Mouse (Mus musculus): ENCODE measurements around the gene Rhbdd3. TPM values are rescaled to one million over a fixed set of nuclear protein-coding genes. Genes with fewer than 3 reads are reported as not detected.

Gene Rhbdd3
- 27.5 and 27.6 TPM in 2 replicates for polyA plus RNA-seq (2016; fragmentation: Nextera tagmentation; extraction: Ambion mirVana)

DNA sequence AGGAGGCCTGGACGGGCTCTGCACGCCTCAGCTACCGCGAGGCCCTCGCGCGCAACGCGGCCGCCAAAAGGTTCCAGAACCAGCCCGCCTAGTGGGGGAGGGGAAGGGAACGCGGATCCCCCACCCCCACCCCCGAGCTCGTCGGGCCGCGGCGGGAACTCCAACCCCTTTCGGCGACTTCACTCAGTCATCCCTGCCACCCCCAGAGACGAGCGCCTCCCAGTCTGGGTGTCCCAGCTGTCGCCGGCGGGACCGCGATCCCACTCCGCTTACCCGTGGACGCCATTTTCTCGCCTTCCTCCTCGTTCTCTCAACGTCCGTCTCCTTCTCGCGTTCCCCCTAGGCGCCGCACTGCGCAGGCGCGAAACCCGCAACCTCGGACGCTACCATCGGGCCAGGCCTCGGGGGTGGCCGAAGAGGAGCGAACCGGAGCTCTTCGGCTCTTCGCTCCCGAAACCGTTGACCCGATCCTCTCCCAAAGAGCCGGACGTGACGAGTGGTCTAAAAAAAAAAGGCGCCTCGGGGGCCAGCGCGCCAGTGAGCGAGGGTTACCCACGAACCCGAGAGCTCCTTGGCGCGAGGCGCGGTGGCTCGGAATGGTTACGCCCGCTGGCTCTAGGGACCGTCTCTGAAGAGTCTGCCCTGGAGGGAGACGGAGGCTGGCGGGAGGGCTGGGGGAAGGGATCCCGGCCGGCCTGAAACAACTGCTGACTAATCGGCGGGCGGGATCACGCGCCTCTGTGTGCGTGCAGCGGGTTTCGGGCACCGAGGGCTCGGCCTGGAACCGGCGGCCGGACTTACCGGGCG lies at the start of gene Rhbdd3, which contains the start of gene Ewsr1:
TSS of gene Rhbdd3 (plus strand) at position 191 of the 807 bp plus-strand sequence.
TSS of gene Ewsr1 (minus strand) at position 531 of the 807 bp plus-strand sequence.
- ATAC-seq (ENCODE audit: low FRiP score), result peak; percentile 93
- under 1% methylated on average over 92 of the region's 92 CpGs for WGBS
- no peaks in the 10 kb centered on the region for H3K27me3 ChIP-seq

DNA sequence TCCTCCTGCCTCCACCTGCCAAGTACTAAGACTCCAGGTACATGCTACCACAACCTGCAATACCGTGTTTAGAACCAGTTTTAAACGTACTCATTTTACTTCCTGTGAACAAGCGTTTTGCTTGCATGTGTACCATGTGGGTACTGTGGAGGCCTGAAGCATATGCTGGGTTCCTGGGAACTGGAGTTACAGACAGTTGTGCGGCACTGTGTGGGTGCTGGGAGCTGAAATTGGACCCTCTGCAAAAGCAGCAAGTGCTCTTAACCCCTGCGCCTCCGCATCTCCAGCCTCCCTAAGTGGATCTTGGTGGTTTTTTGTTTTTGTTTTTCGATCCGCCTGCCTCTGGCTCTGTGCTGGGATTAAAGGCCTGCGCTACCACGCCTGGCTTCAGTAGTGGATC lies 47.1 kb upstream of the Rhbdd3 start:
- ATAC-seq (ENCODE audit: low FRiP score), result no peak
- 68% methylated on average over 10 of the region's 10 CpGs for WGBS
- peaks cover 13% of the 10 kb centered on the region for H3K4me1 ChIP-seq

More for the DNA sequence above, at the start of gene Rhbdd3, which contains the start of gene Ewsr1:
- H3K4me1 ChIP-seq, result peaks cover 39% of the 10 kb centered on the region
- no peaks in the 10 kb centered on the region for H3K9me3 ChIP-seq
- H3K4me3 ChIP-seq (replicated peaks), result peak within 1 kb of the TSS; percentile 99
- peaks cover 15% of the 10 kb centered on the region for H3K36me3 ChIP-seq (replicated peaks)
- peak within 1 kb of the TSS; percentile 96 for H3K27ac ChIP-seq
- H3K9ac ChIP-seq, result peak within 1 kb of the TSS; percentile 98
- peak within 1 kb of the TSS; percentile 91 for H3K4me2 ChIP-seq

DNA sequence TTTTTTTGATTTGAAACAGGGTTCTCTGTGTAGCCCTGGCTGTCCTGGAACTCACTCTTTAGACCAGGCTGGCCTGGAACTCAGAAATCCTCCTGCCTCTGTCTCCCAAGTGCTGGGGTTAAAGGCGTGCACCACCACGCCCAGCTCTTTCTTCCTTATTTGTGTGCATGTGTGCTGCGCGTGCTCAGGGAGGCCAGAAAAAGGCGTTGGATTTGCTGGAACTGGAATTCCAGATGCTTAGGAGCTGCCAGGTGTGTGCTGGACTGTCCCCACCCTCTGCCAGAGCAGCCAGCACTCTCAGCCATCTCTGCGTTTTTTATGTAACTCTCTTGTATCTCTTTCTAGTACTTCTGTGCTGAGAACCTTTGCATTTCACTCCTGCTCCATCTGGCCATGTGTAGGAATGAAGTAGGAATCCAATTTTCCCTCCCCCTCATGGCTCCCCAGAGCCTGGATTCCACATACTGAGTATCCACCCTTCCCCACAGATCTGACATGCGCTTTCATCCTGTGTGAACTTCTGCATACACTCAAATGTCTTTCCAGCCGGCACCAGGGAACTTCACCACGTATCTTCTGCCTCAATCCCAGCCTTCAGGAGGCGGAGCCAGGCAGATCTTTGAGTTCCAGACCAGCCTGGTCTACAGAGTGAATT lies 46.4 kb upstream of the Rhbdd3 start:
- no peaks in the 10 kb centered on the region for H3K36me3 ChIP-seq (replicated peaks)
- no peak overlapping the region for H3K4me3 ChIP-seq (replicated peaks)
- H3K4me1 ChIP-seq, result peaks cover 18% of the 10 kb centered on the region
- peaks cover 26% of the 10 kb centered on the region for H3K27me3 ChIP-seq
- no peak overlapping the region for H3K9ac ChIP-seq
- no peak for ATAC-seq (ENCODE audit: low FRiP score)
- H3K27ac ChIP-seq, result no peak overlapping the region
- no peak overlapping the region for H3K4me2 ChIP-seq
- WGBS, result 78% methylated on average over 10 of the region's 10 CpGs
- H3K9me3 ChIP-seq, result no peaks in the 10 kb centered on the region

More for the DNA sequence above, 47.1 kb upstream of the Rhbdd3 start:
- Histone ChIP-seq H3K4me3 (replicated peaks) (no peak overlapping the region), H3K36me3 (replicated peaks) (no peaks in the 10 kb centered on the region), H3K4me2 (no peak overlapping the region), H3K9me3 (no peaks in the 10 kb centered on the region), H3K27ac (no peak overlapping the region), H3K27me3 (peaks cover 20% of the 10 kb centered on the region), H3K9ac (no peak overlapping the region)

DNA sequence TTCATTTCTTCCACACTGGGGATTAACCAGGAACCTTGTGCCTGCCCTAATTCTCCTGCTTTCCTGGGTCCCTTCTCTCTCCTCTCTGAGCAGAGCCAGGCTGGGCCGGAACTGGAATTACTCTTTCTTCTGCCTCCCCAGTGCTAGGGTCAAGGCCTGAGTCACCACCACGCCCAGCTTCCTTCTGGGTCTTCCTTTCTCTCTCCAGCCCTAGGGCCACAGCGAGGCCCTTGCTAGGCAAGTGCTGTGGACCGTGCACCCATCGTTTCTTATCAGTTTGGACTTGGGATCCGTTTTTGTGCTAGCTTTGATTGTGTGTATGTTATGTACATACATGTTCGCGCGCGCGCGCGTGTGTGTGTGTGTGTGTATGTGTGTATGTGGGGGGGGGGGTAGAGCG lies 44.6 kb upstream of the Rhbdd3 start:
- 92% methylated on average over 14 of the region's 14 CpGs for WGBS
- Histone ChIP-seq H3K27me3 (peaks cover 45% of the 10 kb centered on the region), H3K4me1 (peaks cover 32% of the 10 kb centered on the region), H3K27ac (no peak overlapping the region), H3K4me2 (no peak overlapping the region), H3K9ac (no peak overlapping the region), H3K9me3 (no peaks in the 10 kb centered on the region), H3K36me3 (replicated peaks) (no peaks in the 10 kb centered on the region), H3K4me3 (replicated peaks) (no peak overlapping the region)
- no peak for ATAC-seq (ENCODE audit: low FRiP score)

DNA sequence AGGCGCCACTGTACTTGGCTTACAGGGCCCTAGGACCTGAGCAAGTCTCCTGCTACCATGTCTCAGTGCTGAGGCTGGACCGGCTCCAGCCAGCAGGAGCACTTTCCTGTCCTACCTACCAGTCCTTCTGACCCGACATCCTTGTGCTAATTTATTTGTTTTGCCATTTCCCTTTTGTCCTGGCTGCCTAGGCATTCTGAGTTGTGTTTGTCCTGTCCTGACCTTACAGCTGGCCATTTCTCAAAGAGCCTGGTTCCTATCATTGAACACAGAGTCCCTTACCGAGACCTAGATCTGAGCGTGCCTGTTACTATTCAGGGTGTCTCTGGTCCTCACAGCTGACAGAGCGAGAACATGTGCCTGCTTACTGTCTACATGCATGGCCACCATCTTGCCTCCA lies 43.9 kb upstream of the Rhbdd3 start:
- no peak for ATAC-seq (ENCODE audit: low FRiP score)
- Histone ChIP-seq H3K9me3 (no peaks in the 10 kb centered on the region), H3K4me3 (replicated peaks) (no peak overlapping the region), H3K27ac (no peak overlapping the region), H3K4me1 (peaks cover 38% of the 10 kb centered on the region), H3K36me3 (replicated peaks) (no peaks in the 10 kb centered on the region), H3K4me2 (no peak overlapping the region), H3K9ac (no peak overlapping the region), H3K27me3 (peaks cover 52% of the 10 kb centered on the region)
- 68% methylated on average over 6 of the region's 6 CpGs for whole genome bisulfite sequencing

DNA sequence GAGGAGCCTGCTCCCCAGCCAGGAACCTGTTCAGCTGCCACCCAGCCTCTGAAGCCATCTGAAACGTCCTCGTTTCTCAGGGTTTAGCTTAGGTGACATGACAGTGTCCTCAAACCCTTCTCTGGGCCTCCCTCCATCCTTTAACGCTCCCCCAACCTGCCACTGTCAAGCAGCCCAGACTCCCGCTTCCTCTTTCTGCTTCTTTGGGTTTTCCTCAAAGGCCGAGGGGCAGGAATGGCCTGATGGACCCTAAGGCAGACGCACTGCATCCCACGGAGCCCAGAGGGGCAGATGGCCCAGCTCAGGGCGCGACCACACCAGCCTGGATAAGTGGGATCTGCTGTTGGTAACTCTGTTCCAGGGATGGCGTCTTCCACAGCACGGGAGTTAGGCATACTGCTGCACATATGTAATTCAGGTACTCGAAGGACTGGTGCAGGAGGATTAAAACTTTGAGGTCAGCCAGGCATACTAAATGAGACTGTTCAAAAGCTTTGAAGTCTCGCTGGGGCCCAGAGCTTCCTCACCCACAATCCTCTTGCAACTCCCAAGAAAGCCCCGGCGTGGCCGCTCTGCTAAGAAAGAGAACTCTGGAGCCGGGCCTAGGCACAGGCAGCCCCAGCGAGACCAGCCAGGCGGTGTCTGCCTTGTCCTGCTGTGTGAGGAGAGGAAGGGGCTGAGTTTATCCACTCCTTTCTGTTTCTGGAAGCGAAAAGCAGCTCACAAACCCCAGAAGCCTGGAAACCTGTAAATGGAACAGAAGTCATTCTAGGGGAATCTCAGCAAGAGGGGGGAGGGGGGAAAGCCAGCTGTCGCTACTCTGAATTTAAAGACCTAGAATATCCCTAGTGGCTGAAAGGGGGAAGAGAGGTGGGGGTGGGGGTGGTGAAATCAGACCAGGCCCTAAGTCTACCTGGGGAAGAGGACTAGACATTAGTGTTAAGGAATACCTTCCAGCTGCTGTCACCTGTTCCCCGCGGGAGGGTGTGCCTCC lies 42.5 kb upstream of the Rhbdd3 start:
- WGBS, result 19% methylated on average over 23 of the region's 23 CpGs
- H3K4me3 ChIP-seq (replicated peaks), result no peak overlapping the region
- no peak overlapping the region for H3K9ac ChIP-seq

DNA sequence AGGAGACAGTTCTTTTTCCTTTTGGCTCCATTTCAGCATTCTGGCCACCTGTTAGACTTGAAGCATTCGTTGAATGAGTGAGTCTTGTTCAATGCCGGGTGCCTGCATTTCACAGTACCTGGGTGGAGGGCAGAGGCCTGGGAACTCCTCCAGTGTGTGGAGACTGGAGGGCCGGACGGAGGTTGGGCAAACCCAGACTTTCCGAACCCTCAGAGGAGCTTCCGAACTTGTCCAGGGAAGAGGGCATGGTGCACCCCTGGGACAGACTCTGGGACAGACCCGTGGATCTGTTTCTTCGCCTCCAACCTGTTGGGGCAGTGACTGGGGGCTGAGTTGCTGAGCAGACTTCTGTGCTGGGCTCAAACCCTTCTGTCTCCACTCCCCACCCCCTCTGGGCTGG lies 41.7 kb upstream of the Rhbdd3 start:
- Histone ChIP-seq H3K4me2 (no peak overlapping the region), H3K27ac (no peak overlapping the region), H3K9ac (no peak overlapping the region), H3K9me3 (no peaks in the 10 kb centered on the region), H3K4me1 (peaks cover 53% of the 10 kb centered on the region), H3K27me3 (peaks cover 74% of the 10 kb centered on the region), H3K4me3 (replicated peaks) (no peak overlapping the region), H3K36me3 (replicated peaks) (no peaks in the 10 kb centered on the region)
- 49% methylated on average over 8 of the region's 8 CpGs for WGBS
- ATAC-seq (ENCODE audit: low FRiP score), result no peak

More for the DNA sequence above, 42.5 kb upstream of the Rhbdd3 start:
- no peaks in the 10 kb centered on the region for H3K36me3 ChIP-seq (replicated peaks)
- H3K27me3 ChIP-seq, result peaks cover 66% of the 10 kb centered on the region
- no peak for ATAC-seq (ENCODE audit: low FRiP score)
- H3K4me2 ChIP-seq, result no peak overlapping the region; the same call in 1 of the 2 replicates
- H3K9me3 ChIP-seq, result no peaks in the 10 kb centered on the region
- H3K27ac ChIP-seq, result no peak overlapping the region
- H3K4me1 ChIP-seq, result peaks cover 44% of the 10 kb centered on the region

DNA sequence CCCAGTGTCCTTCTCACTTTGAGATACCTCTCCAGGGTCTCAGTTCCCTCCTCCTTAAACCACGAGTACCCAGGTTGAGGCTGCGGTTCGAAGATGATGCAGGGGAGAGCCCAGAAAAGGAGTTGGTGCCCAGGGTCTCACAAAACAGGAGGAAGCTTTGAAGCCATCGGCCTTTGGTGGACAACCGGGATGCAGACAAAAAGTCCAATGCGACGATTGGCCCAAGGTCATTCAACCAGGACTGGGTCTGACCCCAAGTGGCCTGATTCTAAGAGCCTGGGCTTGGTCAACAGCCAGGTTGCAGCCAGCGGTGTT lies 41.2 kb upstream of the Rhbdd3 start:
- Histone ChIP-seq H3K9me3 (no peaks in the 10 kb centered on the region), H3K27me3 (peaks cover 78% of the 10 kb centered on the region), H3K4me3 (replicated peaks) (peak overlapping the region; percentile 47), H3K36me3 (replicated peaks) (no peaks in the 10 kb centered on the region), H3K4me1 (peaks cover 57% of the 10 kb centered on the region), H3K9ac (peak overlapping the region; percentile 49; the same call in 1 of the 2 replicates), H3K27ac (no peak overlapping the region), H3K4me2 (peak overlapping the region; percentile 77)
- no peak for ATAC-seq (ENCODE audit: low FRiP score)
- 10% methylated on average over 8 of the region's 8 CpGs for WGBS

DNA sequence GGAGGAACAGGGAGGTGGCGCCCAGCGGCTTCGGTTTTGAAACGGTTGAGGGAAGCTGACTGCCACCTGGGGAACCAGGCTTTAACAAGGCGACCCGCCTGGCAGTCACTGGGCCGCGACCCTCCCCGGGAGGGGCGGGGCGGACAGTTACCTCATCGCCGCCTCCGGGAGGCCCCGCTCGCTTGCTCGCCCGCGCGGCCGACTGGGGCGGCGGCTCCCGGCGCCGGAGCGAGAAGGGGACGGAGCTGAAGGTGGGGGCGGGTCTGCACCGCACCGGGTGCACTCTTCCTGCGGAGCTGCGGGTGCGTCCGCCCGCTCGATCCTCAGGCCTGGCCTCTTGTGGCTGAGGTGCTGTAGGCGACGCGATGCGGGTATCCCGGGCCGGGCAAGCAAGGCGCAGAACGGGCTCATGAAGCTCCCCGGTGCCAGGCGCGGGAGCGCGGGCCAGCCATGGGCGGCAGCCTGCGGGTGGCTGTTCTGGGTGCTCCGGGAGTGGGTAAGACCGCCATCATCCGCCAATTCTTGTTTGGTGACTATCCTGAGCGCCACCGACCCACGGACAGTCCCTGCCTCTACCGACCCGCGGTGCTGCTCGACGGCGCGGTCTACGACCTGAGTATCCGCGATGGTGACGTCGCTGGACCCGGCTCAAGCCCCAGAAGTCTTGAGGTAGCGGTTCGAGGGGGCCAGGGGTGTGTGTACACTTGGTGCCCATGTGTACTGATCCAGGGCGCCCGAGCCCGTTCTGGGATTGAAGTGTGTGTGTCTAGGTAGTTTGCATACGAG lies 40.7 kb upstream of the Rhbdd3 start, which contains the start of gene Rasl10a:
TSS of gene Rasl10a (plus strand) at position 273 of the 786 bp plus-strand sequence.
- Histone ChIP-seq H3K4me3 (replicated peaks) (peak within 1 kb of the TSS; percentile 47), H3K9me3 (no peaks in the 10 kb centered on the region), H3K4me2 (peak within 1 kb of the TSS; percentile 77), H3K9ac (peak within 1 kb of the TSS; percentile 49), H3K4me1 (peaks cover 62% of the 10 kb centered on the region), H3K27me3 (peaks cover 84% of the 10 kb centered on the region), H3K27ac (no peak within 1 kb of the TSS), H3K36me3 (replicated peaks) (no peaks in the 10 kb centered on the region)
- no peak for ATAC-seq (ENCODE audit: low FRiP score)
- WGBS, result 2% methylated on average over 75 of the region's 77 CpGs

DNA sequence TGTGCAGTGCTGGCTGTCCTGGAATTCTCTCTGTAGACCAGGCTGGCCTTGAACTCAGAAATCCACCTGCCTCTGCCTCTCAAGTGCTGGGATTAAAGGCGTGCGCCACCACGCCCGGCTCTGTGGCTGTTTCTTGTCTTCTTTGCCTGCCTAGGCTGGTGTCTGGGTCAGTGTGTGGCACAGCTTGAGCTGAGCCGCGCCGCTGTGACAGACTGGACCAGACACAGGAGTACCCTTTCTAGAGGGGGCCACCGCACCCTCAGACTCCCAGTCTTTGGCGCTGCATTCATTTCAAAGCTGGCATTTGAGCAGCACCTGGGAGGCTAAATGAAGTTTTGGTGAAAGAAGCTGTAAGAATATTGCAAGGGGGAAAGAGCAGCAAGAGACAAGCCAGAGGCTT lies 39.9 kb upstream of the Rhbdd3 start:
- ATAC-seq (ENCODE audit: low FRiP score), result no peak
- Histone ChIP-seq H3K4me3 (replicated peaks) (no peak overlapping the region), H3K27ac (no peak overlapping the region), H3K9ac (no peak overlapping the region), H3K36me3 (replicated peaks) (no peaks in the 10 kb centered on the region), H3K4me1 (peaks cover 68% of the 10 kb centered on the region), H3K9me3 (no peaks in the 10 kb centered on the region), H3K4me2 (no peak overlapping the region), H3K27me3 (peaks cover 91% of the 10 kb centered on the region)
- WGBS, result 39% methylated on average over 9 of the region's 9 CpGs

DNA sequence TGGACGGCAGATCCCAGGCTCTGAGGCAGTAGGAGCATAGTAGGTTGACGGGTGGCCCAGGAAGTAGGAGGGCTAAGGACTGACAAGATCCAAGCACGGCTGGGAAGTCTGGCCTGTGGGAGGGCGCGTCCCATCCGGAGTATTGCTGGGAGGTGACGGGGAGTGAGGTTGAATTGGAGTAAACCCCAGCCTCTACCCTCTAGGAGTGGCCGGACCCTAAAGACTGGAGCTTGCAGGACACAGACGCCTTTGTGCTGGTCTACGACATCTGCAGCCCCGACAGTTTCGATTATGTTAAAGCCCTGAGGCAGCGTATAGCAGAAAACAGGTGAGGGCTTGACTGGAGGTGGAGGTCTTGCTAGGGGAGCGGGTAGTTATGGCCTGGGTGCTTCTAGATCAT lies 39.5 kb upstream of the Rhbdd3 start:
- Histone ChIP-seq H3K36me3 (replicated peaks) (no peaks in the 10 kb centered on the region), H3K4me3 (replicated peaks) (peak overlapping the region; percentile 8; the same call in 1 of the 2 replicates), H3K9ac (no peak overlapping the region), H3K27ac (no peak overlapping the region), H3K27me3 (peaks cover 96% of the 10 kb centered on the region), H3K4me2 (no peak overlapping the region), H3K4me1 (peaks cover 73% of the 10 kb centered on the region), H3K9me3 (no peaks in the 10 kb centered on the region)
- no peak for ATAC-seq (ENCODE audit: low FRiP score)
- WGBS, result 26% methylated on average over 14 of the region's 14 CpGs

Measured in forebrain, embryonic 12.5 days (tissue).